Mouse (Mus musculus) erythroblast, embryonic 14.5 days (primary cell): ENCODE measurements around the gene Fam69a. TPM values are rescaled to one million over a fixed set of nuclear protein-coding genes. Genes with fewer than 3 reads are reported as not detected.

ENCODE experiments used
- H3K27me3 ChIP-seq: 2 replicates; pipeline ENCODE4 v1.6.1; 2012; ENCODE audit warnings: inconsistent platforms; ENCODE audit not compliant: control insufficient read depth
- H3K36me3 ChIP-seq: 2 replicates; pipeline ENCODE4 v1.6.1; 2012; ENCODE audit warnings: mild to moderate bottlenecking, inconsistent platforms; ENCODE audit not compliant: control insufficient read depth
- H3K4me1 ChIP-seq: 2 replicates; pipeline ENCODE4 v1.6.1; 2012; ENCODE audit warnings: inconsistent platforms; ENCODE audit not compliant: control insufficient read depth
- H3K4me3 ChIP-seq: replicated peaks from 2 replicates; pipeline ENCODE3; 2012; ENCODE audit warnings: moderate library complexity, mild to moderate bottlenecking, inconsistent platforms
- H3K9me3 ChIP-seq: 2 replicates; pipeline ENCODE4 v1.6.1; 2012; ENCODE audit warnings: low read length, inconsistent platforms, mixed read lengths; ENCODE audit not compliant: control insufficient read depth
- GATA1 ChIP-seq: IDR thresholded peaks from 2 replicates; pipeline ENCODE4 v1.6.1; 2012; ENCODE audit warnings: low read length, inconsistent platforms, mixed read lengths
- TAL1 ChIP-seq: IDR thresholded peaks from 3 replicates; pipeline ENCODE4 v1.6.1; 2012; ENCODE audit warnings: low read length, inconsistent platforms, mixed read lengths
- polyA plus RNA-seq: library from polyadenylated mRNA; stranded (reverse); fragments of >175 nt; gene quantifications from 2 replicates; pipeline ENCODE4 v1.2.3, GENCODE M21; 2012

Gene Fam69a
- polyA plus RNA-seq, 1 experiment: 0.02 TPM

- Histone ChIP-seq H3K4me1 (peaks cover 50% of the 10 kb centered on the region), H3K27me3 (no peaks in the 10 kb centered on the region), H3K36me3 (peaks cover 35% of the 10 kb centered on the region), H3K9me3 (no peaks in the 10 kb centered on the region), H3K4me3 (peak overlapping the region; percentile 70)
- TF ChIP-seq GATA1 (no peak), TAL1 (no peak)
These were observed 111.6 kb downstream of the Fam69a start for GRCm38 (mm10) chr5:107875261-107875611.

- H3K36me3 ChIP-seq: peaks cover 41% of the 10 kb centered on the region
- TF ChIP-seq GATA1: no peak
- no peak for TF ChIP-seq TAL1
- H3K27me3 ChIP-seq: no peaks in the 10 kb centered on the region
- peaks cover 55% of the 10 kb centered on the region for H3K4me1 ChIP-seq
- H3K9me3 ChIP-seq: no peaks in the 10 kb centered on the region
- H3K4me3 ChIP-seq: peak within 1 kb of the TSS; percentile 70
These were observed 112.2 kb downstream of the Fam69a start, which contains the start of gene Evi5 for GRCm38 (mm10) chr5:107874561-107875260. TSS of gene Evi5 (minus strand) at chr5:107875107.

GRCm38 (mm10) chr5:107873886-107874302 lies 113.0 kb downstream of the Fam69a start:
- TF ChIP-seq GATA1 (peak; percentile 76), TAL1 (peak; percentile 70)
- H3K9me3 ChIP-seq: no peaks in the 10 kb centered on the region
- no peaks in the 10 kb centered on the region for H3K27me3 ChIP-seq
- peaks cover 60% of the 10 kb centered on the region for H3K4me1 ChIP-seq
- peaks cover 46% of the 10 kb centered on the region for H3K36me3 ChIP-seq
- peak overlapping the region; percentile 70 for H3K4me3 ChIP-seq

GRCm38 (mm10) chr5:107873330-107873729 lies 113.6 kb downstream of the Fam69a start:
- Histone ChIP-seq H3K36me3 (peaks cover 51% of the 10 kb centered on the region), H3K4me3 (peak overlapping the region; percentile 70), H3K4me1 (peaks cover 58% of the 10 kb centered on the region), H3K9me3 (no peaks in the 10 kb centered on the region), H3K27me3 (no peaks in the 10 kb centered on the region)
- TF ChIP-seq GATA1: no peak
- no peak for TF ChIP-seq TAL1

- peaks cover 80% of the 10 kb centered on the region for H3K36me3 ChIP-seq
- H3K4me1 ChIP-seq: peaks cover 72% of the 10 kb centered on the region
- no peaks in the 10 kb centered on the region for H3K27me3 ChIP-seq
- H3K4me3 ChIP-seq: peak overlapping the region; percentile 77
- no peak for TF ChIP-seq TAL1
- no peak for TF ChIP-seq GATA1
- H3K9me3 ChIP-seq: no peaks in the 10 kb centered on the region
These were observed 117.2 kb downstream of the Fam69a start for GRCm38 (mm10) chr5:107869701-107870100.

GRCm38 (mm10) chr5:107868905-107869424 lies 117.9 kb downstream of the Fam69a start:
- Histone ChIP-seq H3K4me3 (peak overlapping the region; percentile 77), H3K4me1 (peaks cover 79% of the 10 kb centered on the region), H3K27me3 (no peaks in the 10 kb centered on the region), H3K36me3 (peaks cover 88% of the 10 kb centered on the region), H3K9me3 (no peaks in the 10 kb centered on the region)
- TF ChIP-seq TAL1: no peak
- TF ChIP-seq GATA1: no peak

- H3K4me1 ChIP-seq: peaks cover 82% of the 10 kb centered on the region
These were observed 118.6 kb downstream of the Fam69a start for GRCm38 (mm10) chr5:107867970-107868904.

GRCm38 (mm10) chr5:107866127-107867126 lies 120.5 kb downstream of the Fam69a start:
- TF ChIP-seq GATA1 (0 out of 2 replicates have a peak, but pooled peaks have one; percentile 53), TAL1 (peak; percentile 30; the same call in 1 of the 3 replicates)
- Histone ChIP-seq H3K4me1 (peaks cover 82% of the 10 kb centered on the region), H3K4me3 (peak overlapping the region; percentile 77), H3K27me3 (no peaks in the 10 kb centered on the region), H3K9me3 (no peaks in the 10 kb centered on the region), H3K36me3 (peaks cover 88% of the 10 kb centered on the region)

More at GRCm38 (mm10) chr5:107867970-107868904, 118.6 kb downstream of the Fam69a start:
- H3K4me3 ChIP-seq: peak overlapping the region; percentile 77
- TF ChIP-seq GATA1: no peak
- TF ChIP-seq TAL1: no peak
- H3K36me3 ChIP-seq: peaks cover 88% of the 10 kb centered on the region
- H3K9me3 ChIP-seq: no peaks in the 10 kb centered on the region
- no peaks in the 10 kb centered on the region for H3K27me3 ChIP-seq
